Mouse (Mus musculus) neutrophil, adult 65 days (primary cell): ENCODE measurements around the gene Epas1. TPM values are rescaled to one million over a fixed set of nuclear protein-coding genes. Genes with fewer than 3 reads are reported as not detected.

Experiments used
- total RNA-seq: library from RNA; stranded (reverse); gene quantifications from 2 replicates; pipeline ENCODE4 v1.2.4, GENCODE M21; 2023

The Epas1 gene
- 0.47 and 0.50 TPM in 2 replicates for total RNA-seq

GRCm38 (mm10) chr17:86753130-86753821 lies at the start of gene Epas1:
Epas1 (plus strand) TSS chr17:86753700.

Other genes with a start within 250 kb of the Epas1 start
- not detected in 2 replicates for gene Gm10309, start 248.5 kb upstream of the Epas1 start, total RNA-seq
- gene Tmem247, start 163.6 kb downstream of the Epas1 start, total RNA-seq: not detected in 2 replicates
- not detected in 2 replicates for gene Atp6v1e2, start 194.2 kb downstream of the Epas1 start, total RNA-seq
- gene Rhoq, start 209.4 kb downstream of the Epas1 start, total RNA-seq: 6.3 and 8.4 TPM in 2 replicates